Mouse (Mus musculus) kidney, adult 18-20 months (tissue): Measurements from ENCODE around the gene Sorbs1.

Experiments used
- DNase-seq: peaks from one replicate; pipeline ENCODE4 v3.0.0; 2021

Gene Sorbs1

GRCm38 (mm10) chr19:40253768-40254167, 259.8 kb downstream of the Sorbs1 start:
- no peak for DNase-seq

- no peak for DNase-seq
Observed at GRCm38 (mm10) chr19:40251115-40251514, 262.5 kb downstream of the Sorbs1 start.

- no peak for DNase-seq
Observed at GRCm38 (mm10) chr19:40249352-40249751, 264.2 kb downstream of the Sorbs1 start.

GRCm38 (mm10) chr19:40248476-40248875, 265.1 kb downstream of the Sorbs1 start:
- DNase-seq: no peak

GRCm38 (mm10) chr19:40247268-40247666, 266.3 kb downstream of the Sorbs1 start:
- no peak for DNase-seq

- DNase-seq: no peak
Observed at GRCm38 (mm10) chr19:40246646-40247267, 266.8 kb downstream of the Sorbs1 start.
